Mouse (Mus musculus): Measurements from ENCODE around the gene Lrrc28. TPM values are rescaled to one million over a fixed set of nuclear protein-coding genes. Genes with fewer than 3 reads are reported as not detected.
"Not testable (repeated sequence)": the region's sequence is repeated elsewhere in the genome, so short reads cannot be mapped to it uniquely, and the experiment has no call there.

Gene Lrrc28
- polyA plus RNA-seq, 1 experiment from 2014 or later = 20.9 TPM

- Histone ChIP-seq H3K36me3 (ENCODE audit: insufficient read depth, low read length) (0 out of 2 replicates have a peak, but pooled peaks cover 4% of the 10 kb centered on the region), H3K4me2 (ENCODE audit: low read length) (no peak overlapping the region), H3K27me3 (ENCODE audit: insufficient read depth, low read length) (no peaks in the 10 kb centered on the region), H3K9me3 (replicated peaks; ENCODE audit: low read length) (no peaks in the 10 kb centered on the region), H3K9ac (ENCODE audit: low read depth, low read length) (no peak overlapping the region), H3K27ac (0 out of 2 replicates have a peak overlapping the region, but pooled peaks have one; percentile 9), H3K4me1 (replicated peaks; ENCODE audit: insufficient read depth, low read length) (no peaks in the 10 kb centered on the region), H3K4me3 (replicated peaks; ENCODE audit: low read depth, low read length) (no peak overlapping the region)
- 67% methylated on average over 10 of the region's 10 CpGs for WGBS
- ATAC-seq (replicated peaks; ENCODE audit: low FRiP score, low read depth) (no peak; the same call in 1 of the 2 replicates), DNase-seq (ENCODE audit: low spot score) (no peak)
- TF ChIP-seq CTCF (IDR thresholded peaks at IDR 0.05; ENCODE audit: low read depth) = no peak
Observed at GRCm38 (mm10) chr7:67528063-67528811, 116.8 kb downstream of the Lrrc28 start.

GRCm38 (mm10) chr7:67525886-67526580, 119.0 kb downstream of the Lrrc28 start:
- TF ChIP-seq CTCF (IDR thresholded peaks at IDR 0.05; ENCODE audit: low read depth) = no peak
- Histone ChIP-seq H3K9me3 (replicated peaks; ENCODE audit: low read length) (no peaks in the 10 kb centered on the region), H3K9ac (ENCODE audit: low read depth, low read length) (no peak overlapping the region), H3K4me2 (ENCODE audit: low read length) (no peak overlapping the region), H3K4me1 (replicated peaks; ENCODE audit: insufficient read depth, low read length) (no peaks in the 10 kb centered on the region), H3K4me3 (replicated peaks; ENCODE audit: low read depth, low read length) (no peak overlapping the region), H3K27ac (no peak overlapping the region), H3K36me3 (ENCODE audit: insufficient read depth, low read length) (0 out of 2 replicates have a peak, but pooled peaks cover 4% of the 10 kb centered on the region), H3K27me3 (ENCODE audit: insufficient read depth, low read length) (no peaks in the 10 kb centered on the region)
- ATAC-seq (replicated peaks; ENCODE audit: low FRiP score, low read depth) (no peak), DNase-seq (ENCODE audit: low spot score) (no peak)
- WGBS = 84% methylated on average over 3 of the region's 3 CpGs

GRCm38 (mm10) chr7:67524069-67524468, 121.0 kb downstream of the Lrrc28 start:
- H3K4me3 ChIP-seq (replicated peaks; ENCODE audit: low read depth, low read length); H3K36me3 ChIP-seq (ENCODE audit: insufficient read depth, low read length); H3K9ac ChIP-seq (ENCODE audit: low read depth, low read length); H3K4me2 ChIP-seq (ENCODE audit: low read length); H3K4me1 ChIP-seq (replicated peaks; ENCODE audit: insufficient read depth, low read length); H3K27ac ChIP-seq; H3K9me3 ChIP-seq (replicated peaks; ENCODE audit: low read length); H3K27me3 ChIP-seq (ENCODE audit: insufficient read depth, low read length); ATAC-seq (replicated peaks; ENCODE audit: low FRiP score, low read depth); DNase-seq (ENCODE audit: low spot score): not testable (repeated sequence)
- WGBS = 93% methylated on average over 7 of the region's 8 CpGs

- no peak overlapping the region for H3K4me2 ChIP-seq (ENCODE audit: low read length)
- no peak for TF ChIP-seq CTCF (IDR thresholded peaks at IDR 0.05; ENCODE audit: low read depth)
- DNase-seq (ENCODE audit: low spot score) (no peak), ATAC-seq (replicated peaks; ENCODE audit: low FRiP score, low read depth) (no peak)
- no peaks in the 10 kb centered on the region for H3K36me3 ChIP-seq (ENCODE audit: insufficient read depth, low read length)
- H3K27me3 ChIP-seq (ENCODE audit: insufficient read depth, low read length) = no peaks in the 10 kb centered on the region
- H3K9ac ChIP-seq (ENCODE audit: low read depth, low read length) = no peak overlapping the region
- no peaks in the 10 kb centered on the region for H3K4me1 ChIP-seq (replicated peaks; ENCODE audit: insufficient read depth, low read length)
- H3K4me3 ChIP-seq (replicated peaks; ENCODE audit: low read depth, low read length) = no peak overlapping the region
- WGBS = 79% methylated on average over 7 of the region's 7 CpGs
- H3K27ac ChIP-seq = no peak overlapping the region
- H3K9me3 ChIP-seq (replicated peaks; ENCODE audit: low read length) = no peaks in the 10 kb centered on the region
Observed at GRCm38 (mm10) chr7:67523400-67523799, 121.7 kb downstream of the Lrrc28 start.

- H3K4me3 ChIP-seq (replicated peaks; ENCODE audit: low read depth, low read length); H3K36me3 ChIP-seq (ENCODE audit: insufficient read depth, low read length); H3K9me3 ChIP-seq (replicated peaks; ENCODE audit: low read length); H3K27ac ChIP-seq; H3K27me3 ChIP-seq (ENCODE audit: insufficient read depth, low read length); ATAC-seq (replicated peaks; ENCODE audit: low FRiP score, low read depth); H3K9ac ChIP-seq (ENCODE audit: low read depth, low read length); H3K4me1 ChIP-seq (replicated peaks; ENCODE audit: insufficient read depth, low read length); H3K4me2 ChIP-seq (ENCODE audit: low read length); DNase-seq (ENCODE audit: low spot score): not testable (repeated sequence)
- 82% methylated on average over 3 of the region's 5 CpGs for WGBS
Observed at GRCm38 (mm10) chr7:67521731-67522130, 123.3 kb downstream of the Lrrc28 start.

GRCm38 (mm10) chr7:67520959-67521358, 124.1 kb downstream of the Lrrc28 start:
- TF ChIP-seq CTCF (IDR thresholded peaks at IDR 0.05; ENCODE audit: low read depth) = peak; percentile 53

More at GRCm38 (mm10) chr7:67520959-67521358, 124.1 kb downstream of the Lrrc28 start:
- WGBS = 66% methylated on average over 4 of the region's 4 CpGs
- Histone ChIP-seq H3K27me3 (ENCODE audit: insufficient read depth, low read length) (no peaks in the 10 kb centered on the region), H3K4me1 (replicated peaks; ENCODE audit: insufficient read depth, low read length) (no peaks in the 10 kb centered on the region), H3K4me2 (ENCODE audit: low read length) (no peak overlapping the region), H3K27ac (no peak overlapping the region), H3K36me3 (ENCODE audit: insufficient read depth, low read length) (no peaks in the 10 kb centered on the region), H3K9me3 (replicated peaks; ENCODE audit: low read length) (no peaks in the 10 kb centered on the region), H3K4me3 (replicated peaks; ENCODE audit: low read depth, low read length) (no peak overlapping the region), H3K9ac (ENCODE audit: low read depth, low read length) (no peak overlapping the region)
- ATAC-seq (replicated peaks; ENCODE audit: low FRiP score, low read depth) = no peak
- DNase-seq (ENCODE audit: low spot score) = peak; percentile 22

All from kidney, postnatal 0 days (tissue).